Mouse (Mus musculus): ENCODE results near the gene Hmgb1. TPM values are rescaled to one million over a fixed set of nuclear protein-coding genes. Genes with fewer than 3 reads are reported as not detected.

The Hmgb1 gene
- polyA plus RNA-seq (2017; shearing (Covaris generic)), result 100 to 1,000 TPM; 359 to 760 TPM

DNA sequence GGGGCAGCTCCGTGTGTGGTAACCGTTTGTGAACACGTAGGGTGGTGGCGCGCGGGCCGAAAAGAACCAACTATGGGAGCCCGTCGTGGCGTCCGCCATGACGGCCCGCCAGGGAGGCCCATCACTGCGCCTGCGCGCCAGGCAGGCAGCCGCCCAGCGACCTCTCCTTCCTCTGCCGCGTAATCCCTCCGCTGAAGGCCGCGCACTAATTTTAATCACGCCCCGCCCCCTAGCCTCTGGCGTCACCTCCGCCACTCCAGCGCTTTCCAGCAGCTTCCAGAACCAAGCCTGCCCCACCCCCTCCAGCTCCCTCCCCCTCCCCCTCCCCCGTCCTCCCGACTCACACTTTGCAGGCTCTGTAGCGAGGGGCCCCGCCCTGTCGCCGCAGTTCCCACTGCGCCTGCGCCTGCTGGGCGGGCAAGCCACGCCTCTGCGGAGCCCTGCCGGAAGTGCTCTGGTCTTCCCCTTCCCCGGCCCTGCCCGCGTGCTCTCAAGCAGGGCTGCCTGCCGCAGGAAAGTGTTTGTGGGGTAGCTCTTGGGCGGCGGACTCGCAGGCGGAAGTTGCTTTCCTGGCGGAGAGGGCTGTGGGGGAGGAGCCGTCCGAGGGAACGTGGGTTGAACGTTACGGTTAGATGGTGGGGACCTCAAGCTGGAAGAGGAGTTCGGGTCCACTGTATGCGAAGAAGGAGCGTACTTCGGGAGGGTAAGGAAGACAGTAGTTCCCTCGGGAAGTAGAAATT lies at the start of gene Hmgb1, which contains the start of gene Uspl1:
Gene Hmgb1, minus strand, starts transcription at position 386 of the 740 bp plus-strand sequence.
Gene Uspl1, plus strand, starts transcription at position 247 of the 740 bp plus-strand sequence.
- ATAC-seq, result peak; percentile 84

DNA sequence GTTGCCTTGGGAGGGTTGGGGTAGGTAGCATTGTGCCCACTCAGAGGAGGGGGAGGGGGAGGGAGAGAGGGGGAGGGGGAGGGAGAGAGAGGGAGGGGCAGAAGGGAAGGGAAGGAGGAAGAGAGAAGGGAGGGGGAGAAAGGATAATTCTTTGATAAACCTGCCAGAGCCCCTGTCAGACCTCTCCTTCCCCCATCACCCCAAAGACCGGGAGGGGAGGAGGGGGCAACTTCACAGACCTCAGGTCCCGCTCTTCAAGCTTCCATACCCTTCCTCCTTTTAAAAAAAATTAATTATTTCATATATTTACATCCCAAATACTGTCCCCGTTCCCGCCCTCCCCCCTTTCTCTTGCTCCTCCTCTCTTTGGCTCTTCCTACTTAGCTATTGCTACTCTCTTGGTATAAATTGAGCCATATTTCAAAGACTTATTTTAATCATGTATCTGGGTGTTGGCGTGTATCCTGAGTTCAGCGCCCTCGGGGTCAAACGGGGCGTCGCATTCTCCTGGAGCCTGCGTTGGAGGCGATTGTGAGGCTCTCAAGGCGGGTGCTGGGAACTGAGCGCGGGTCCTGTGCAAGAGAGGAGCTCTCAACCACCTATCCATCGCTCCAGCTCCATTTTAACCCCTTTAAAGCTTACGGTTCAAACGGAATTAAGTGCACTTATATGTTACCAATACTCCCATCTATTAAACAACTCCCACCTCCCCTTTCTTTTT lies 45.5 kb upstream of the Hmgb1 start:
- ATAC-seq, result no peak

DNA sequence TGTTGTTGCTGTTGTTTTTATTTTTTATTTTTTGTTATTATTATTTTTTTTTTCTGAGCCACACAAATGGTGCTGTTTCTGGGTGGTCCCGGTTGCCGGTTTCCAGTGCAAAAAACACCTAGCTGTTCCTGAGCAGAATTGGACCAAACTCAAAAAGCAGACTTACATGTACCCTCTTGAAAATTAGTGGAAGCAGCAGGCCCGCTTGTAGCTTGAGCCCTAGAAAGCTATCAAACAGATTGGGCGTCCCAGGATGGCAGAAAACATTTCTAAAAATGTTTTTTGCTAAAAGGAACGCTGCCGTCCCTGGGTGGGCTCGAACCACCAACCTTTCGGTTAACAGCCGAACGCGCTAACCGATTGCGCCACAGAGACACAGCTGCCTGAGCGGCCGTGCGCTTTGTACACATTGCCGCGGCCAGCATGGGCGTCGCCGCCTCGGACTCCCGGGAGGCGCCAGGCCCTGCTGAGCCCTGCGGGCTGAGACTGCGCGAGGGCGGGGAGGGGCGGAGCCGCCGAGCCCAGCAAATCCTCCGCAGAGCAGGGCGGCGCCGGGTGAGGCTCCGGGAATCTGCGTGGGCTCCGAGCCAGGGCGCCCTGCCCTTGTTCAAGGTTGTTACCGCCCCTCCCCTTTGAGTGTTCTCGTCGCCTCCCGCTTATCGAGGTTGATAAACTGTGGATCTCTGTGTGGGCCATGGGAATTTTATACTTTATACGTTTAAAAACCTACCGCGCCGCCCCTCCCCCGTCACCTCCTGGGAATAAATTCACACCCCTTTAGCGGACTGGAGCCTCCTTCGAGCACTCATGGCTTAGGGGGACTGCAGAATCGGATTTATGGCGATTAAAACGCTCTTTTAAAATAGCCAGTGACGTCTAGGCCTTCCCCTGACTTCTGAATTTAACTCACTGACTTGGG lies 44.7 kb upstream of the Hmgb1 start:
- ATAC-seq, result peak; percentile 98

DNA sequence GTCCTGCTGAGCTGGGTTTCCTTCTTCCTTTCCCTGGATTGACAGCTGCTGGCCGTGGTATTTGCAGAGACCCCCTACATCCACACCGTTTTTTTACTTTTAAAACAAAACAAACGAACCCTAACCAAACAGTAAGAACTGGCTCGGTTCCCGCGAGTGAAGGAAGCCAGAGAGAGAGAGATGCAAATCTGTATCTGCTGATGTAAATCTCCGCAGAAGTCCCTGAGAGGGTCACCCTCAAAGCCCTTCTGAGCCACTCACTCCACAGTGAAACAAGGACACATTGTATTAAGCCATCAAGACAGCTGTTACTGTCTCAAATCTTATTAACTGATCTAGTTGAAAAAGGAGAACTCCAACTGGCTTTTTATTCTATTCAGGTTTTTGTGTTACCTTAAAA lies 40.4 kb upstream of the Hmgb1 start:
- ATAC-seq, result no peak

DNA sequence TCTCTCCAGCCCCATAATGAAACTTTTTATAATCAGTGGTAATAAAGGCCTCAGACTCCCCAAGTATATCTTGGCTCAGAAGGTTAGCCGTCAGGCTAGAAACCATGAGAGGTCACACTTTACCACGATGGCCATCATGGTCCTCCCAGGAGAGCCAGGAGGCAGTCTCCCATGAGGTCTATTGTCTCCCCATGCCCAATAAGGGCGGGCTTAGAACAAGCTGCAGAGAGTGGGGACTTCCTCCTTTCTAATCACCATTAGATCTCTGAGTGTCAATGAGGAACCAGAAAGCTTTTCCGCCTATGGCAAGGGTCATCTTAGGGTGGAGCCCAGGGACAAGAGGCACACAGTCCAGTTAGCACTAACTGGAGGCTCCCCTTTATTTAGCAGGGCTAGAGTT lies 37.1 kb upstream of the Hmgb1 start:
- ATAC-seq, result no peak

DNA sequence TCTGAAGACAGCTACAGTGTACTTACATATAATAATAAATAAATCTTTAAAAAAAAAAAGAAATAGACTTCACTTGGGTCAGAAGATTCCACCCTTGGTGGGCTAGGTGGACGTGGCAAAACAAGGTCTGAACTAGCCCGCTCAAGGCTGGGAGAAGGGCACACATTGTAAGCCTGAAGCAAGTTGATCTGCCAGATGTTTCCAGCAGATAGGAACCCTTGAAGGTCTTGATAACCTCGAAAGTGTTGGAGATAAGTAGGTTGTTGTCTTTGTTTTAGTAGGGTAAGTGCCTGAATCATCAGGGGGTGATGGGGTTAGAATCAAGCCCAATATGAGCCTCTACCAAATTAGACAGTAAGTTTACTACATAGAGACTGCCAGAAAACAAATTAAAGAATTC lies 35.2 kb upstream of the Hmgb1 start:
- no peak for ATAC-seq

DNA sequence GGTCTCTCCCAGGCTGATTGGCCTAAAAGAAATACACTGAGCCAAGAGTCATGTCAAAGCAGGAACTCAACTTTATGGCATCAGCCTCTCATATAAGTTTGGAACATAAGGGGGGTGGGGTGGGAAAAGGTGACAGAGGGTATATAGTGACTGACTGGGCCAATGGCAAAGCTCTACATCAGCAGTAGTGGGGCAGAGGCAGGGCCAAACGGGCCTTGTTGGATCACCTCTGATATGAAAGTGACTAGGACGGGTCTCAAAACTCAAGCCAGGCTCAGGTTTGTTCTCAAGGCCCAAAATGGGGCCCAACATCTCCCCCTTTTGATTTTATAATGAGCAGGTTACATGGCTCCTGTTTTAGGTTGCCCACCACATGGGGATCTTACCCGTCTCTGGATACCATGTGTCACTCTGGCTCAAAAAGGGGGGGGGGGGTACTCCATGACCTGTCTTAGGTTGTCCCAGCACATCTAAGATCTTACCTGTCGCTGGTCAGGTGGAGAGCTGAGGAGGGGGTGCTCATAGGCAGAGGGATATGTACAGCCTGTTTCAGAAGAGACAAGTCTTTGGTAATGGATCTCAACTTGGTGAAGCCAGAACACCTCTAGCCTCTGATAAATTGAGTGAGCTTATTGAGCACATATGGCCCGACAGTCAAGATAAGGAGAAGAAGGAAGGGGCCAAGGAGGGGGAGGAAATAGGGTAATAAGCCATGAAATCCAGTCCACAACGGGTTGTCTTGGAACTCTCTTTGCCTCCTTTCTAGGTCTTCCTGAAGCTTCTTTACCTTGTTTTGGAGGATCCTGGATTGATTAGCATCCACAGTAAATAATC lies 33.5 kb upstream of the Hmgb1 start:
- no peak for ATAC-seq

DNA sequence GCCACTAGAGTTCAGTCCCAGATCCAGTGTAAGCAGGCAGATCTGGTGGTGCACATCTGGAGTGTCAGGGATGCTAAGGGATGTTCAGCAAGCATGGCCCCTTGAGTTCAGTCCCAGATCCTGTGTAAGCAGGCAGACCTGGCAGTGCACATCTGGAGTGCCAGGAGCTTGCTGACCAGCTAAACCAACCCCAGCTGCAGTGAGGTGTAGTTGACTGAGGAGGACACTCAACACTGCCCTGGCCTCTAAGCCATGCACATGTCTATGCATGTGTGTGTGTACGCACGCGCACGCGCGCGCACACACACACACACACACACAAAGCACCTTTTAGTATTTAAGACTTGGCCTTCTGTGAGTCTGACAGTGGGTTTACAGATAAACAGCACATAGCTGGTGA lies 31.3 kb upstream of the Hmgb1 start:
- no peak for ATAC-seq

DNA sequence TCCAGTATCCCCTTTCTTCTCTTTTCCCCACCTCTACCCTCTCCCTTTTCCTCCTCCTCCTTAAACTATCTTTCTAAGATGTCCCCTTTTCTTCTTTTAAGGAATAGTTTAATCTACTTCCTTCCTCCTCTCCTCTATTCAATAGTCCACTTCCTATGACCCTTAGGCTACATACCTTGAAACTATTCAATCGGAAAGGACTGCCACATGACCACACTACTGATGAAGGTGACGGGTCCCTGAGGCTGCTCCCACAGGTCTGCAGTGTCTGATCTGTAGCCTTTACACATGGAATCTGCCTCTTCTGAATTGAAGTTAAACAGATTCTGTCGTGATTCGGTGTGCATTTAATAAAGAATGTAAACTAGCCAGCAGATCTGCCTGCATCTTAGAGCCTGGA lies 28.5 kb upstream of the Hmgb1 start:
- ATAC-seq, result no peak

DNA sequence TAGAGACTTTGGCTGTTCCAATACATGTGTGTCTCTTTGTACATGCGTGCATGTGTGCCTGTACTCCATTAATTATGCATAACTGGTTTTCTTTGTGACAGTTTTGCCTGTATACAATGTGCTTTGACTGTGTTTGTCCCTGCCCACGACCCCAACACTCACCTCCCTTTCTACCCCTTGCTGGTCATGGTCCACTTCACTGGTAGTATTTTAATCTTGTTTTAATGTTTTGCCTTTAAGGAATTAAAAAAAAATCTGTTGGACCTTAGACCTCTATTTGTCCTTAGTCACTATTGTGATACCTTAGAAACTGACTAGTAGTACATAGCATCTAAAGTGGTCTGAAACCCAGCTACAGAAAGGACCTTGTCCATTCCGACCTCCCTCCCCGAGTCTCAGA lies 26.8 kb upstream of the Hmgb1 start:
- no peak for ATAC-seq

DNA sequence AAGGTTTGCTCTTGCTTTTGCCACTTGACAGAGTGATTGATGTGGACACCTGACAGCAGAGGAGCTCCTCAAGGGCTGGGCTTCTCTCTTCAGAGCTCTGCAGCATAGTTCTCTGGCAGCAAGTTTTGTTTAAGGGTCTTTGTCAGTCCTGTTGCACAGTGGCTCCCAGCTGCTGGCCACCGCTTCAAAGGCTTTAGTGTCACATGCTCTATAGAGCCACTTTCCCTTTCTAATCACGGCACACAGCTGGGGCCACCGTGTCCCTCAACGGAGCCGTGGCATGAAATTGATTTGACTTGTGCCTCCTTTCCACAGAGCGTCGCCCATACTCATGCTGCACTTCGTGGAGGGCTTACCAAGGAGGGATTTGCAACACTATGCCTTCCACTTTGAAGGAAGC lies 25.0 kb upstream of the Hmgb1 start:
- ATAC-seq, result no peak

DNA sequence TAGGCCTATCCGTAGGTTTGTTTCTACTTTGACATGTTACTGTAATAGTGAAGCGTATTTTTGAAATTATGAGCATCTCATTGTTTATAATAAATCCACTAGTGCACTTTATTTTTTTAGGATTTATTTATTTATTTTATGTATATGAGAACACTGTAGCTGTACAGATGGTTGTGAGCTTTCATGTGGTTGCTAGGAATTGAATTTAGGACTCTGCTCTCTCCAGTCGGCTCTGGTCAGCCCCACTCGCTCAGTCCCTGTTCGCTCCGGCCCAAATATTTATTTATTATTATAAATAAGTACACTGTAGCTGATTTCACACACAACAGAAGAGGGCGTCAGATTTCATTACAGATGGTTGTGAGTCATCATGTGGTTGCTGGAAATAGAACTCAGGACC lies 24.5 kb upstream of the Hmgb1 start:
- ATAC-seq, result no peak

DNA sequence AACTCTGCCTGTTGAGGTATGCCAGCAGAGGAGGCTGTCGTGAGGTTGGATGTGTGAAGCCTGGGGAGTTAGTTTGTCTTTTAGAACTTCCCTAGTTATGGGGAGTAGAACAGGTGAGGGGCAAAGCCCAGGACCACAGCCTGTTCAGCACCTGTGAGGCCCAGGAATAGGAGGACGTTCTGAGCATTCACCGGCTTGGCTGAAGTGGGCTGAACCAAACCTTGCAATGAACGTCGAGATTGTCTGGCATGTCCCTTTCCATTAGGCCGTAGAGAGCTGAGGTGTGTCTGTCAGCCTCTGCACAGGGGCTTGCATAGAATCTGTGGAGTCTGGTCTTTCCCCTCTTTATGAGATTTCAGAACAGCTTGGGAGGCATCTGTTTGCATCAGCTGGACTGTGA lies 23.4 kb upstream of the Hmgb1 start:
- no peak for ATAC-seq

DNA sequence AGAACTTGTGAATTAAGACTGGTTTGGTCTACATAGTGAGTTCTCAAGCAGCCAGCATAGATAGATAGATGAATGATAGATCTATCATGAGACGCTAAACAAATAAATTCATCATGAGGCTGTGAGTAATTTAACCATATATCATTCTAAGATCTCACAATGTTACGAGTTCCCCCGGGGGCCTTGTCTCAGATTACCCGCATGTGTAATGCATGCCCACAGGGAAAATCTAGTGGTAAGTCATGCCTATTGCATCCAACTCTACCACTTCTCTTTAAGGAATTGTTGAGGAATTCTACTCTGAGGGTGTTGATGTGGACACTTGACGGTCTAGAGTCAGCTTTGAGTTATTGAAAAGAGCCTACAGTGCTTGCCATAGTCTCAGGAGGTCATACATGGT lies 22.0 kb upstream of the Hmgb1 start:
- ATAC-seq, result no peak

DNA sequence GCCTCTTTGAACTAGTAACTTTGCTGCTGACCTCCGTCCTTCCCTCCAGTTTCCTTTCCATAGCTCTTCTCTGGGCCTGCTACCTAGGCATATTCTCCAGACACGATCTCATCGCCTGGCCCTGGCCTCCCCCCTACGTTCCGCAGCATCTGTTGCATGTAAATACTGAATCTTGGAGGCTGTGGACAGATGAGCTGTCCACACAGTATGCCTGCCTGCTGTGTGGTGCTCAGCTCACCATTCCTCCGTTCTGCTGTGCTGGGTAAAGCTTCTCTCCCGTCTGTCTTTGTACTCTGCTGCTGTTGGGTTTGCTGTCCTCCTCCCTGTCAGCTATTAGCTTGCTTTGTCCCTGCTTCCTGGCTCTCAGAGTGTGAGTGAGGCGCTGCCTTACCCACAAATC lies 21.0 kb upstream of the Hmgb1 start:
- no peak for ATAC-seq

DNA sequence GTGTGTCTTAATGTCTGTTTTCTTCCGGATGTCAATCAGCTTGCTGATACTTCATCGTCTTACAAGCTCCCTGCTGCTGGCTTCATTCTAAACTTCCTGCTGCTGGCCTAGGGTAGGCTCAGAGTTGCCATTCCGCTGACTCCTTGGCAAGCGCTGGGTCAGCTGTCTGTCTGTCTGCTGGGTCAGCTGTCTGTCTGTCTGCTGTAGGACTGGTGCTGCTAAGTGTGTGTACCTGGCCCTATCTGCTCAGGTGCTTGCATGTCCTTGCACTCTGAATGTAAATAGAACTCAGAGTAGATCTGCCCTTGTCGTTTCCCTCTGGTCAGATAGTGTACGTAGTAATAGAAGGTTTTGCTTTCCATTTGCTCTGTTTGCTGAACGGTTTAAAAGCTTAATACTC lies 20.5 kb upstream of the Hmgb1 start:
- ATAC-seq, result no peak

DNA sequence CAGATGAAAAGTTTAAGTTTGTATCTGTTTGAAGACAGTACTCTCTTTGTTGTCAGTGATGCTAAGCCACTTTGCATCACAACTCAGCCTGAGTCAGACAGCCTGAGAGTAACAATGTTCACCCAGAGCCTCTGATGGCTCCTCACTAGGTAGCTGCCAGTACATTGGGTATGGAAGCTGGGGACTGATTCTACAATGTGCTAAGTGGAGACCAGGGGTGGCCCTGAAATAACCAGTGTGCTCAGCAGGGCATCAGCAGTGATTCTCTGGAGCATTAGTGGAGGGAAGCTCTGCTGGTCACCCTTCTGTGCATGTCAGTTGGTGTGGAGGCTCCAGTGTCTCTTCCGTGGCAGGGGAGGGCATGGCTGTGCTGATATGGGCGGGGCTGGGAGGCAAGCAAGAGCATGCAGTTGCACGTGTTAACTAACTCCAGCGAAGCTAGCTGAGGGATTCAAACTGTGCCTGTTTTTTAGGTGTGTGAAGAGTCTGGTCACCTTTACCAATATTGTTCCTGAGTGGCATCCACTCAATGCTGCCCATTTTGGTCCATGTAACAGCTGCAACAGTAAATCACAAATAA lies 19.6 kb upstream of the Hmgb1 start:
- ATAC-seq, result no peak

DNA sequence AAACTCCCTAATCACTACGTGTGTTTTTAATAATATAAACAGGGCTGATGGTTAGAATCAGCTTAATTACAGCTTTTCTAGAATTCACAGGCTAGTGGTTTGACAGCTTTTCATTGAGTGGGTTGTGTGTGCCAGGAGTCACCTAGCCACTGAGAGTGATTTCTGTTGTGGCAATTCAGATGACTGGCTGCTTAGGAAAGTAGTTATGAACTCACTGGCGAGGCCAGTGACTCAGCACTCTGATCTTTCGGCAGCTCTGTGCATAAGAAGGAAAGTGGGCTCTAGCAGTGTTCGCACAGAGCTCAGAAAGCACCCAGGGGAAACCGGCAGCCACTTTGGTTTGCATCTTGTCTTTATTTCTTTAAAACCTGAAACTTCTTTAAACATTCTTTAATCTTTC lies 18.7 kb upstream of the Hmgb1 start:
- ATAC-seq, result no peak

DNA sequence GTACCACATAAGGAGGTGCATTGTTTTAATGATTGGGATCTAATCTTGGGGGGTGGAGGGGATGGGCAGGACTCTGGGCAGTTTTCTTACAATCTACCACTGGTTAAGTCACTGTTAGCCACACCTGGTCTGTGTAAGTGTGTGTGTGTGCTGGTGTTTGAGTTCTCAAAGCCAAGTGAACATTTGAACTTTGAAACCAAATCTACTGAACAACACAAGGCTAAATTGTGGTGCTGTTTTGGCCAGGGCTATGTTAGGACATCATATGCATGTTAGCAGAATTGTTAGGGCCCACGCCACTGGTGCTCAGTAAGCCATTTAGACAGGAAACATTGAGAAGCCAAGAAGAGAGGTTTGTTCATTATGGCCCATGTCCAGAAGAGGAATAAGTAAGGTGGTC lies 14.5 kb upstream of the Hmgb1 start:
- no peak for ATAC-seq

DNA sequence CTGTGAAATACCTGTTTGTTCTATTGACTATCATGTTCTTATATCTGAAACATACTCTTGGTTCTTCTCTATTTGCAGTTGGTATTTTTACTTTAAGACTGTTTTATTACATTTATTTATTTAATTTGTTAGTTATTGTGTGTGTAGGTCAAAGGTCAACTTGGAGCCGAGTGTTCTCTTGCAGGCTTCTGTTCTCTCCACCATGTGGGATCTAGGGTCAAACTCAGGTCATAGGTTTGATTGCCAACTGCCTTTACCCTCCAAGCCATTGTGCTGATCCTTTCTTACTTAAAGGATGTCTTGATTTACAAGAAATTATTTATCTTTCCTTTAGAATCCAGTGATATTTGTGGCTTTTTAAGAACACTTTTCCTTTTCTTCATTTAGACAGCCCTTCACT lies 12.3 kb upstream of the Hmgb1 start:
- ATAC-seq, result no peak

DNA sequence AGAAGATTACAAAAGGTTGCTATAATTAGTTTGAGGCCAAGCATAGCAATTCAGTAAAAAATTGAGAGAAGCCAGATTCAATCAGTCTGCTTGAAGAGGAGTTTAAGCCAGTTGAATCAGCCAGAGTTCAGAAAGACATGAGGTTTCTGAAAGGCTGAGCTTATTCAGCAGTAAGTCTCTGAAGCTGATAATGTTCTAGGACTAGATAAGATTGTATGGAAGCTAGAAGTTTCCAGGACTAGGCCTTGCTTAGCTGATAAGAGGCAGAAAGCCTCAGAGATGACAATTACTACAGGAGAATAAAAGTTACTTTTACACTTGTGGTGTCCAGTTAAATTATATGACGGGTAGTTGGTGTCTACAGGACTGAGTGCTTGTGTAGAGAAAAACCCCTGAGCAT lies 5.9 kb upstream of the Hmgb1 start:
- ATAC-seq, result no peak

DNA sequence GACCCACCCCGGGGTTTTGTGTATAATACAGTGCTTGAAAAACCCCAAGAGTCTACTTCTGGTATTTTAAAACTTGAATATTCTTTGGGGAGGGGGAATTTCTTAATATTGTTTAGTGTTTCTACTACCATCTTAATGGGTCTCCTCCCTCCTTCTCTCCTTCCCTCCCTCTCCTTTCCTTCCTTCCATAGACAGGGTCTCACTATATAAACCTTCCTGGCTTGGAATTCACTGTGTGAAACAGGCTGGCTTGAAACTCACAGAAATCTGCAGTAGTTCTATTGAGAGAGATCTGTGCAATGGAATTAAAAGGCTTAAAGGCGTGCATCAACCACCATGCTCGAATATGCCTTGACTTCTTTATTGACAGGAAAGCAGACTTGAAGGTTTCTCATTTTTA lies 1.5 kb upstream of the Hmgb1 start:
- ATAC-seq, result no peak
